Mouse (Mus musculus) forebrain, embryonic 12.5 days (tissue): ENCODE measurements around the gene Gm20388. TPM values are rescaled to one million over a fixed set of nuclear protein-coding genes. Genes with fewer than 3 reads are reported as not detected.

ENCODE experiments used
- ATAC-seq: fragments of 200-750 bp; cut with Nextera tagmentation; 2 replicates; pipeline ENCODE4 v1.8.0; 2017; ENCODE audit warnings: moderate TSS enrichment; ENCODE audit not compliant: low FRiP score
- H3K27ac ChIP-seq: fragments of 300-500 bp; sonication (generic); 2 replicates; pipeline ENCODE4 v1.5.1; 2016; ENCODE audit warnings: mild to moderate bottlenecking
- H3K27me3 ChIP-seq: fragments of 300-500 bp; sonication (generic); 2 replicates; pipeline ENCODE4 v1.6.1; 2016; ENCODE audit warnings: mild to moderate bottlenecking
- H3K36me3 ChIP-seq: fragments of 300-500 bp; sonication (generic); replicated peaks from 2 replicates; pipeline ENCODE4 v1.6.1; 2016; ENCODE audit warnings: mild to moderate bottlenecking
- H3K4me1 ChIP-seq: fragments of 300-500 bp; sonication (generic); 2 replicates; pipeline ENCODE4 v1.6.1; 2016
- H3K4me2 ChIP-seq: fragments of 300-500 bp; sonication (generic); 2 replicates; pipeline ENCODE4 v1.6.1; 2016; ENCODE audit warnings: mild to moderate bottlenecking, moderate library complexity
- H3K4me3 ChIP-seq: fragments of 300-500 bp; sonication (generic); replicated peaks from 2 replicates; pipeline ENCODE4 v1.5.1; 2016; ENCODE audit warnings: mild to moderate bottlenecking
- H3K9ac ChIP-seq: fragments of 300-500 bp; sonication (generic); 2 replicates; pipeline ENCODE4 v1.6.1; 2016; ENCODE audit warnings: mild to moderate bottlenecking
- H3K9me3 ChIP-seq: fragments of 300-500 bp; sonication (generic); 2 replicates; pipeline ENCODE4 v1.6.1; 2016
- WGBS: fragments of 180-500 bp; shearing (Covaris S2); methylation state at CpG from one replicate; pipeline ENCODE4 v1.1.7; 2016; 5-methylcytosine and 5-hydroxymethylcytosine counted together
- polyA plus RNA-seq: library from polyadenylated mRNA; unstranded; fragments of >200 nt; fragmentation: Nextera tagmentation; extraction: Ambion mirVana; gene quantifications from 2 replicates; pipeline ENCODE4 v1.2.1, GENCODE M21; 2016

Gene Gm20388
- polyA plus RNA-seq, 1 experiment from 2014 or later, result not detected

GRCm38 (mm10) chr8:121678696-121679095 is 1768.1 kb downstream of the Gm20388 start:
- H3K4me3 ChIP-seq, result no peak overlapping the region
- no peak overlapping the region for H3K27ac ChIP-seq
- no peak overlapping the region for H3K4me2 ChIP-seq
- H3K4me1 ChIP-seq, result no peaks in the 10 kb centered on the region; the same call in 1 of the 2 replicates
- ATAC-seq, result no peak
- H3K9ac ChIP-seq, result no peak overlapping the region
- no peaks in the 10 kb centered on the region for H3K9me3 ChIP-seq
- H3K27me3 ChIP-seq, result peaks cover 3% of the 10 kb centered on the region; the same call in 1 of the 2 replicates
- no peaks in the 10 kb centered on the region for H3K36me3 ChIP-seq
- WGBS, result 72% methylated on average over 5 of the region's 5 CpGs

DNA sequence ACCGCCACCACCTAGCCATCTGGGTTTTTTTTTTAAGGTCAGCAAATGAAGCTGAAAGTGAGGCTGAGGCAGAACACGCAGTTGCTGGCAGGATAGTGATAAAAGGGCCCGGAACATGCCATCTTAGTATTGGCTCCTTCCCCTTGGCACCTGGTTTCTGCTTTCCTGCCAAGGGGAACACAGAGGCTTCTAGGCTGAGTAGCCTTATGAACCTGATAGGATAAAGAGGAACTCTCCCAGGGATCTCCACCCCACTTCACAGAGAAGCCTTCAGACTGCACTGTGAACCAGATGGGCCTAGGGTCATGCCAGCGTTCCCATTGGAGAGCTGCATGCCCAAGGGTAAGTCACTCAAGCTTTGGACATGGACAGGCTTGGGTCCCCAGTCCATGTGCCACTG is 1770.3 kb downstream of the Gm20388 start:
- no peaks in the 10 kb centered on the region for H3K9me3 ChIP-seq
- 88% methylated on average over 4 of the region's 4 CpGs for WGBS
- H3K4me1 ChIP-seq, result no peaks in the 10 kb centered on the region
- H3K9ac ChIP-seq, result no peak overlapping the region
- H3K36me3 ChIP-seq, result no peaks in the 10 kb centered on the region
- no peak overlapping the region for H3K4me3 ChIP-seq
- H3K4me2 ChIP-seq, result no peak overlapping the region
- ATAC-seq, result no peak
- H3K27me3 ChIP-seq, result peaks cover 3% of the 10 kb centered on the region; the same call in 1 of the 2 replicates
- H3K27ac ChIP-seq, result no peak overlapping the region

GRCm38 (mm10) chr8:121681457-121681856 is 1770.8 kb downstream of the Gm20388 start:
- no peak for ATAC-seq
- Histone ChIP-seq H3K9ac (no peak overlapping the region), H3K27ac (no peak overlapping the region), H3K4me3 (no peak overlapping the region), H3K4me2 (no peak overlapping the region), H3K9me3 (no peaks in the 10 kb centered on the region), H3K27me3 (peaks cover 3% of the 10 kb centered on the region; the same call in 1 of the 2 replicates), H3K36me3 (no peaks in the 10 kb centered on the region), H3K4me1 (no peaks in the 10 kb centered on the region)
- WGBS, result 61% methylated on average over 10 of the region's 10 CpGs

DNA sequence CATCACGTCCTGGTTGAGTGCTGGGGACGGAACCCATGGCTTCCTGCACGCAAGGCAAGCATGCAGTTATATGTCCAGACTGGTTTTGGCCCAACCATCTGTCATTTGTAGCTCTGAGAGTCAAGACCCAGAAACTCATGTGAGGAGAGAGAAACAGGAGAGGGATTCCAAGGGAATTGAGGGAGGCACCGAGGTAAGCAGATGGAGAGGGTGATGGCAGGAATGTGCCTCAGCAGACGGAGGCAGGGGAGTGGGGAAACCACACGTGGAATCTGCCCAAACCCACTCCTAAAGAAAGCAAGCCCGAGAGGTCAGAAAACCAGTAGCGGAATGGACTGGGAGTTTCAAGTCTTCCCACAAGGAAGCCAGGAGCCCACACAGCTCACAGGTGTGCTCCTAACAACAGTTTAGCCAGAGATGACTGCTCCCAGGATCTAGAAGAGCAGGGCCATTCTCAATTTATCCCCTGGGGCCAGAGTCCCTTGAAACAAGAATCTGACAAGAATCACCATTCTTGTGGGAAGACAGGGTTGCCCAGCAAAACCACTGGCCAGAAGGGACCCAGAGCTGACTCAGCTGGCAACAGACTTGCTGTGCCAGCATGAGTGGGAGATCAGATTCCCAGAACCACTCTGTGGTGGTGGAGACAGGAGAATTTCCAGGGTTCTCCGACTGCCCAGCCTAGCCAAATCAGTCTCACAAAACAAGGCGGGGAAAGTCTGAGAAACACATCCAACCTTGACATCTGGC is 1772.6 kb downstream of the Gm20388 start:
- H3K9me3 ChIP-seq, result no peaks in the 10 kb centered on the region
- H3K4me2 ChIP-seq, result no peak overlapping the region
- 83% methylated on average over 10 of the region's 10 CpGs for WGBS
- H3K27me3 ChIP-seq, result peaks cover 3% of the 10 kb centered on the region; the same call in 1 of the 2 replicates
- H3K4me1 ChIP-seq, result peaks cover 11% of the 10 kb centered on the region
- no peak overlapping the region for H3K4me3 ChIP-seq
- H3K36me3 ChIP-seq, result no peaks in the 10 kb centered on the region
- no peak overlapping the region for H3K9ac ChIP-seq
- no peak for ATAC-seq
- no peak overlapping the region for H3K27ac ChIP-seq

DNA sequence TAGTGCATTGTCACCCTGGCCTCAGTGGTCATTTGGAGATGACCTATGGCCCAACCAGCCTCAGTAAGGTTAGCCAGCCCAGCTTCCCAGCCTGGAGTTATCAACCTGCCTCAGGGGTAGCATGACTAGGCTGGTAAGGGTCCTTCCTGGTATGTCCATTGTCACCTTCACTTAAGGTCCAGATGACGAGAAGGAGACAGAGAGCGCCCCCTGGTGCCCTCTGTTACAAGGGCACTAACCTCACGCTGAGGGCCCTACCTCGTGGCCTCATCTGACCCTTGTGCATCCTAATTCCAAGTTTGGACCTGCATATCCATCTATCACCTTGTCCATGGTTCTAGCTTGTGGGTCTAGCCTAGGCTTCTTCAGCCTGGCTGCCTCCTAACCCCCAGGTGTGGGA is 1774.8 kb downstream of the Gm20388 start:
- H3K36me3 ChIP-seq, result no peaks in the 10 kb centered on the region
- H3K9me3 ChIP-seq, result no peaks in the 10 kb centered on the region
- no peaks in the 10 kb centered on the region; the same call in 1 of the 2 replicates for H3K27me3 ChIP-seq
- no peak overlapping the region for H3K4me2 ChIP-seq
- no peak overlapping the region for H3K27ac ChIP-seq
- WGBS, result 31% methylated on average over 4 of the region's 4 CpGs
- peaks cover 18% of the 10 kb centered on the region for H3K4me1 ChIP-seq
- H3K9ac ChIP-seq, result no peak overlapping the region
- no peak overlapping the region for H3K4me3 ChIP-seq
- no peak for ATAC-seq

DNA sequence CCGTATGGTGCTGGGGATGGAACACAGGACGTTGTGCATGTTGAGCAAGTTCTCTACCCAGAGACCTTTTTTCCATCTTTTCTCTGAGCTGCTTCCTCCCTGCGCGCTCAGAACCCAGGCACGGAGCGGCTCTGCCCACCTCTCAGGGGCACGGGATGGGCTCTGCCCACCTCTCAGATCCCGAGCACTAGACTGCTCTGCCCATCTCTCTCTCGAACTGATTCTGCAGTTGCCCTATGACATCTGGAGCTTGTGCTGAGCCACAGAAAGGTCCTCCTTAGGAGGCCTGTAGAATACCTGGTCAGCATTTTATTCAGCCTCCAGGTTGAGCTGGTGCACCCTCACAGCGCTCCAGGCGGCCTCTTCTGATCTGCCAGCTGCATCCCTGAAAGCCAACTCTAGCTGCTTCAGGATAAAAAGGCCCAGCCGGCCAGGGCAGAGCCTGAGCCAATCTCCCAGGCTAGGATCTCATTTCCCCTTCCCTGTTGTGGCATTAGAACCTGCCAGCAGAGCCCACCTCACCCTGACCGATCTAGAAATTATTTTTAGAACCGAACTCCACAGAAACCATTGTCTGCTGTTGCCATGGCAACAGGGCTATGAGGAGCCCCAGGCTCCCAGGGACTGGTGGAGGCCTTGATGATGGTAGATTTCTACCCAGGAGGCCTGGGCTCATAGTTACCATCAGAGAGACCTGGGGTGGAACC is 1777.0 kb downstream of the Gm20388 start:
- ATAC-seq, result peak; percentile 41; the same call in 1 of the 2 replicates
- Histone ChIP-seq H3K36me3 (no peaks in the 10 kb centered on the region), H3K27me3 (no peaks in the 10 kb centered on the region), H3K9me3 (no peaks in the 10 kb centered on the region), H3K4me1 (peaks cover 18% of the 10 kb centered on the region), H3K27ac (peak overlapping the region; percentile 68), H3K9ac (no peak overlapping the region), H3K4me3 (no peak overlapping the region), H3K4me2 (no peak overlapping the region)
- 59% methylated on average over 14 of the region's 14 CpGs for WGBS

DNA sequence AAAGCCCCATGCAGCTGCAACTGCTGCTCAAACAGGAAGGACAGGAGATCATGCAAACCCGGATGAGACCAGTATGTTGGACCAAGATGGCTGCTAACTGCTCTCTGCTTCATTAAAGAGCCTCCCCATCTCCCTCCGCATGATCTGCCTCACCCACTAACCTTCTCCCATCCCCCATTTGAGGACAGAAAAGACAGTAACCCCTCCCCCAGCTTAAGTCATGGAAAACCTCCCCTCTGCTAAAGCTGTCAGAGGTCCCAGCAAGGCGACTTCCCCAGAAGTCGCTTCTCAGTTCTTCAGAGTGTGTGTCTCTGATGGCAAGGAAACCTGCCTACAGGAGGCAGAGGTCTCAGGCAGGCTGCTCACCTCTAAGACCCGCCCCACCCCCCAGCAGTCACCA is 1777.9 kb downstream of the Gm20388 start:
- 43% methylated on average over 5 of the region's 5 CpGs for WGBS
- H3K27ac ChIP-seq, result peak overlapping the region; percentile 68

GRCm38 (mm10) chr8:121694453-121694852 is 1783.8 kb downstream of the Gm20388 start:
- H3K4me3 ChIP-seq, result no peak overlapping the region
- ATAC-seq, result no peak
- H3K9me3 ChIP-seq, result no peaks in the 10 kb centered on the region
- WGBS, result 52% methylated on average over 4 of the region's 4 CpGs
- H3K4me1 ChIP-seq, result peaks cover 18% of the 10 kb centered on the region
- H3K36me3 ChIP-seq, result no peaks in the 10 kb centered on the region
- no peaks in the 10 kb centered on the region for H3K27me3 ChIP-seq
- no peak overlapping the region for H3K4me2 ChIP-seq
- H3K9ac ChIP-seq, result no peak overlapping the region
- no peak overlapping the region for H3K27ac ChIP-seq

More for the DNA sequence above, 1777.9 kb downstream of the Gm20388 start:
- Histone ChIP-seq H3K9me3 (no peaks in the 10 kb centered on the region), H3K4me2 (no peak overlapping the region), H3K9ac (no peak overlapping the region), H3K4me1 (peaks cover 18% of the 10 kb centered on the region), H3K4me3 (no peak overlapping the region), H3K27me3 (no peaks in the 10 kb centered on the region), H3K36me3 (no peaks in the 10 kb centered on the region)
- no peak for ATAC-seq

DNA sequence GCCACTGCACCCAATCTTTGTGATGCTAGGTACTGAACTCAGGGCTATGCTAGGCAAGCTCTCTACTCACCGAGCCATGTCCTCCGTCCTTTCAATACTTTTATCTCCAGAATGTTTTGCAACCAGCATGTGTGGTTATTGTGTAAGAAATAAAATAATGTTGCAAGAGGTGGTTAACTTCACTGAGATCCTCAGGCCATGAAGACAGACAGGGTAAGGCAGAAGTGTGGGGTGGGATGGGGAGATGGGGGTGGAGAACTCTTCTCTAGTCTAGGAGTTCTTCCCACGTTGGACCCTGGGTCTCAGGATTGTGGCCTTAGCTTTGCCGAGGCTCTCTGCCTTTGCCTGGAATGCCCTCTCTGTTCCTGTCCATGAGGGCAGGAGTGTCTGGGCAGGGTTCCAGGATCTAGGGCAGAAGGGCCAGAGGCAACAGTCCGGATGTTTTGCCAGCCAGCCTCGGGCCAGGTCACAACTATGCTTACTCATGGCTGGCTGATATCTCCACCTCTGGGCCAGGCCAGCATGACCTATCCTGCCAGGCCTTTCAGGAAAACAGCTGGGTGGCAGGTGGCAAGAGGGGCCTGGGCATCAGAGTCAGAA is 1785.0 kb downstream of the Gm20388 start:
- 77% methylated on average over 6 of the region's 6 CpGs for WGBS
- no peak for ATAC-seq

GRCm38 (mm10) chr8:121697735-121698614 is 1787.3 kb downstream of the Gm20388 start:
- Histone ChIP-seq H3K36me3 (no peaks in the 10 kb centered on the region), H3K27me3 (no peaks in the 10 kb centered on the region), H3K9me3 (no peaks in the 10 kb centered on the region), H3K4me2 (peak overlapping the region; percentile 45), H3K4me3 (peak overlapping the region; percentile 2; the same call in 1 of the 2 replicates), H3K27ac (peak overlapping the region; percentile 74), H3K9ac (0 out of 2 replicates have a peak overlapping the region, but pooled peaks have one; percentile 25), H3K4me1 (peaks cover 18% of the 10 kb centered on the region)
- WGBS, result 0% methylated on average over 16 of the region's 17 CpGs
- ATAC-seq, result peak; percentile 69

More for the DNA sequence above, 1785.0 kb downstream of the Gm20388 start:
- no peak overlapping the region for H3K4me3 ChIP-seq
- no peak overlapping the region for H3K4me2 ChIP-seq
- no peaks in the 10 kb centered on the region for H3K36me3 ChIP-seq
- no peak overlapping the region for H3K9ac ChIP-seq
- H3K9me3 ChIP-seq, result no peaks in the 10 kb centered on the region
- no peaks in the 10 kb centered on the region for H3K27me3 ChIP-seq
- peaks cover 18% of the 10 kb centered on the region for H3K4me1 ChIP-seq
- no peak overlapping the region for H3K27ac ChIP-seq

GRCm38 (mm10) chr8:121698615-121699101 is 1788.0 kb downstream of the Gm20388 start:
- Histone ChIP-seq H3K4me3 (no peak overlapping the region), H3K27ac (peak overlapping the region; percentile 74), H3K36me3 (no peaks in the 10 kb centered on the region), H3K9ac (0 out of 2 replicates have a peak overlapping the region, but pooled peaks have one; percentile 25), H3K27me3 (no peaks in the 10 kb centered on the region), H3K4me1 (peaks cover 18% of the 10 kb centered on the region), H3K4me2 (peak overlapping the region; percentile 45), H3K9me3 (no peaks in the 10 kb centered on the region)
- ATAC-seq, result peak; percentile 57
- 7% methylated on average over 9 of the region's 9 CpGs for WGBS
